Mouse (Mus musculus) forebrain, embryonic 14.5 days (tissue): ENCODE results near the gene Sirt4. TPM values are rescaled to one million over a fixed set of nuclear protein-coding genes. Genes with fewer than 3 reads are reported as not detected.
"Not testable (repeated sequence)": the region's sequence is repeated elsewhere in the genome, so short reads cannot be mapped to it uniquely, and the experiment has no call there.

Source experiments
- ATAC-seq: fragments of 200-750 bp; cut with Nextera tagmentation; 2 replicates; pipeline ENCODE4 v1.8.0; 2017; ENCODE audit warnings: mild to moderate bottlenecking, moderate library complexity
- DNase-seq: peaks from one replicate; pipeline ENCODE4 v3.0.0-alpha.2; 2015; ENCODE audit warnings: low spot score
- H3K27ac ChIP-seq: fragments of 300-500 bp; sonication (generic); 2 replicates; pipeline ENCODE4 v1.5.1; 2014; ENCODE audit warnings: low read depth, mild to moderate bottlenecking, control low read depth, low read length, moderate library complexity
- H3K27me3 ChIP-seq: fragments of 300-500 bp; sonication (generic); replicated peaks from 2 replicates; pipeline ENCODE4 v1.6.1; 2014; ENCODE audit warnings: low read length, control low read depth, mixed read lengths; ENCODE audit not compliant: control insufficient read depth, insufficient read depth
- H3K36me3 ChIP-seq: fragments of 300-500 bp; sonication (generic); 2 replicates; pipeline ENCODE4 v1.6.1; 2014; ENCODE audit warnings: low read length, control low read depth; ENCODE audit not compliant: control insufficient read depth, insufficient read depth
- H3K4me1 ChIP-seq: fragments of 300-500 bp; sonication (generic); 2 replicates; pipeline ENCODE4 v1.6.1; 2014; ENCODE audit warnings: antibody characterized with exemption, low read length, control low read depth; ENCODE audit not compliant: control insufficient read depth, insufficient read depth
- H3K4me2 ChIP-seq: fragments of 300-500 bp; sonication (generic); 2 replicates; pipeline ENCODE4 v1.6.1; 2014; ENCODE audit warnings: mild to moderate bottlenecking, control low read depth, low read length
- H3K4me3 ChIP-seq: fragments of 300-500 bp; sonication (generic); 2 replicates; pipeline ENCODE4 v1.5.1; 2014; ENCODE audit warnings: low read depth, low read length, control low read depth
- H3K9ac ChIP-seq: fragments of 300-500 bp; sonication (generic); 2 replicates; pipeline ENCODE4 v1.6.1; 2014; ENCODE audit warnings: mild to moderate bottlenecking, low read length, control low read depth, moderate library complexity
- H3K9me3 ChIP-seq: fragments of 300-500 bp; sonication (generic); replicated peaks from 2 replicates; pipeline ENCODE4 v1.6.1; 2016; ENCODE audit warnings: low read length, control low read depth, mixed read lengths; ENCODE audit not compliant: control insufficient read depth
- WGBS: fragments of 180-500 bp; shearing (Covaris S2); extraction: QIAGEN DNeasy Blood & Tissue Kit; methylation state at CpG from one replicate; pipeline ENCODE4 v1.1.7; 2014; 5-methylcytosine and 5-hydroxymethylcytosine counted together
- polyA plus RNA-seq: library from polyadenylated mRNA; unstranded; fragments of >200 nt; fragmentation: Nextera tagmentation; extraction: Ambion mirVana; gene quantifications from 2 replicates; pipeline ENCODE4 v1.2.1, GENCODE M21; 2014

The Sirt4 gene
- polyA plus RNA-seq, 1 experiment from 2014 or later, result 19.5 TPM

- Histone ChIP-seq H3K9me3 (no peaks in the 10 kb centered on the region), H3K4me2 (no peak overlapping the region), H3K9ac (no peak overlapping the region), H3K4me1 (no peaks in the 10 kb centered on the region; the same call in 1 of the 2 replicates), H3K27me3 (no peaks in the 10 kb centered on the region), H3K4me3 (no peak overlapping the region), H3K36me3 (no peaks in the 10 kb centered on the region), H3K27ac (no peak overlapping the region)
- WGBS, result 91% methylated on average over 4 of the region's 4 CpGs
- ATAC-seq (no peak), DNase-seq (no peak)
Measured at GRCm38 (mm10) chr5:115525416-115525815, 40.9 kb upstream of the Sirt4 start.

DNA sequence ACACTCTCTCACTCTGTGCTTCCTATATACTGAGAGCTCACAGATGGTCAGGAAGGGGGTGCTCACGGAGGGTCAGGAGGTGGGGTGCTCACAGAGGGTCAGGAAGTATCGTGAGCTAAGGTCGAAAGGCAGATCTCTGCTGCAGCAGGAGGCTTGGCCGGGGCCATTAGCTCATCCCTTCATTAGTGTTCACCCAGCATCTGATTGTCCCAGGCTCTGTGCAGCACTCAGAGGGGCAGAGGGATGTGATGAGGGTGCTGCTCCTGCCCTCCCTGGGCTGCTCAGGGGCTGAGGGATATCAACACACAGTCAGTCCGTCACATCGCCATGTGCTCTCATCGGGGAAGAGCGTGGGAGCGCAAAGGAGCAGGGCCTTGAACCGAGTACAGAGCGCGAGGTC lies 39.9 kb upstream of the Sirt4 start:
- DNase-seq (no peak), ATAC-seq (no peak)
- Histone ChIP-seq H3K4me2 (no peak overlapping the region), H3K4me1 (no peaks in the 10 kb centered on the region; the same call in 1 of the 2 replicates), H3K9me3 (no peaks in the 10 kb centered on the region), H3K36me3 (no peaks in the 10 kb centered on the region), H3K9ac (no peak overlapping the region), H3K27me3 (no peaks in the 10 kb centered on the region), H3K4me3 (no peak overlapping the region), H3K27ac (no peak overlapping the region)
- WGBS, result 57% methylated on average over 12 of the region's 12 CpGs

- H3K27me3 ChIP-seq, result no peaks in the 10 kb centered on the region
- no peak overlapping the region for H3K27ac ChIP-seq
- no peak overlapping the region for H3K4me3 ChIP-seq
- H3K36me3 ChIP-seq, result no peaks in the 10 kb centered on the region
- no peak overlapping the region for H3K9ac ChIP-seq
- no peaks in the 10 kb centered on the region; the same call in 1 of the 2 replicates for H3K4me1 ChIP-seq
- WGBS, result 9% methylated on average over 15 of the region's 15 CpGs
- ATAC-seq (no peak), DNase-seq (no peak)
- H3K9me3 ChIP-seq, result no peaks in the 10 kb centered on the region
- no peak overlapping the region for H3K4me2 ChIP-seq
Measured at GRCm38 (mm10) chr5:115523971-115524370, 39.4 kb upstream of the Sirt4 start.

DNA sequence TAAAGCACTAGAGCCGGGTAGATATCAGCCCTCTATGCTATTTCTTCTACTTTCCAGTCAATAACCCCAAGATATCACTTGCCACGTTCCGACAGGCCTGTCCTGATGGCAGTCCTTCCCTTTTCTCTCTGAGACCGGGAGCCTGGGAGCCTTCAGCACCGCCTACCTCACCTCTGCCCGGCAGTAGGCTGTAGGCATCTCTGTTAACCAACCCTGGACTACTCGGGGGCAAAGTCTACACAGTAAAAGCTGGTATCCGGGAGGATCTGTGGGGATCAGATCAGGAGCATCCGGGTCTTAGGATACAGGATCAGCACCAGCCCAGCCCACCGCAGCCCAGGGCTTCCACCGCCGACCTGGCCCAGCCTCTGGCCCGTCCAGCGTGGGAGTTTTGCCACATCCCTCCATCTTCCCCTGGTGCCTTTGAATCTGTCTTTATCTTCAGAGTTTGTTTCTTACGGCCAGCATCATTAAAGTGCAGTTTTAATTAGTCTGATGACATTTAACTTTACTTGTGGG lies 38.5 kb upstream of the Sirt4 start:
- Histone ChIP-seq H3K36me3 (no peaks in the 10 kb centered on the region), H3K4me1 (no peaks in the 10 kb centered on the region; the same call in 1 of the 2 replicates), H3K4me3 (no peak overlapping the region), H3K27ac (no peak overlapping the region), H3K4me2 (no peak overlapping the region), H3K27me3 (no peaks in the 10 kb centered on the region), H3K9ac (no peak overlapping the region), H3K9me3 (no peaks in the 10 kb centered on the region)
- 75% methylated on average over 15 of the region's 15 CpGs for WGBS
- DNase-seq, result no peak
- ATAC-seq, result no peak

DNA sequence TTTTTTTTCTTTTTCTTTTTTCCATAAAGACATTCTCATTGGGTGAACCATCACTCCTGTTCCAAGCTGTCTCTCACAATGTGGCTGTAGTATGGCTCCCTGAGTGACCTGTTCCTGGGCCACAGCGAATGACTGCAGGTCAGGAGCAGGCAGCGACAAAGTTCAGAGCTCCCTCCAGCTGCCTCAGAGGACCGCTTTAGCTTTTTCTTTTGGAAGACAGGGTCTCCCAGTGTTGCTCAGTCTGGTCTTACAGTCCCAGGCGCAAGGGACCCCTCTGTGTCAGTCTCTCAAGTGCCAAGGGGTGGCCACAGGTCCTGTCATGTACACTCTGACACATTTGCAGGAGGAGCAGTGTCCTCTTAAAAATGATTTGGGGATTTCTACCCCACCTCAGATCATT lies 38.0 kb upstream of the Sirt4 start:
- H3K9me3 ChIP-seq, result no peaks in the 10 kb centered on the region
- whole genome bisulfite sequencing, result 88% methylated on average over 4 of the region's 4 CpGs
- ATAC-seq (no peak), DNase-seq (no peak)
- no peak overlapping the region for H3K4me3 ChIP-seq
- H3K36me3 ChIP-seq, result no peaks in the 10 kb centered on the region
- H3K27ac ChIP-seq, result no peak overlapping the region
- H3K27me3 ChIP-seq, result no peaks in the 10 kb centered on the region
- no peak overlapping the region for H3K4me2 ChIP-seq
- no peaks in the 10 kb centered on the region; the same call in 1 of the 2 replicates for H3K4me1 ChIP-seq
- no peak overlapping the region for H3K9ac ChIP-seq

GRCm38 (mm10) chr5:115521553-115522461 lies 37.3 kb upstream of the Sirt4 start:
- Histone ChIP-seq H3K36me3 (no peaks in the 10 kb centered on the region), H3K4me2 (no peak overlapping the region), H3K9me3 (no peaks in the 10 kb centered on the region), H3K4me3 (no peak overlapping the region), H3K9ac (no peak overlapping the region), H3K27ac (peak overlapping the region; percentile 33; the same call in 1 of the 2 replicates), H3K4me1 (no peaks in the 10 kb centered on the region; the same call in 1 of the 2 replicates), H3K27me3 (no peaks in the 10 kb centered on the region)
- 83% methylated on average over 21 of the region's 21 CpGs for WGBS
- DNase-seq, result no peak
- no peak for ATAC-seq

DNA sequence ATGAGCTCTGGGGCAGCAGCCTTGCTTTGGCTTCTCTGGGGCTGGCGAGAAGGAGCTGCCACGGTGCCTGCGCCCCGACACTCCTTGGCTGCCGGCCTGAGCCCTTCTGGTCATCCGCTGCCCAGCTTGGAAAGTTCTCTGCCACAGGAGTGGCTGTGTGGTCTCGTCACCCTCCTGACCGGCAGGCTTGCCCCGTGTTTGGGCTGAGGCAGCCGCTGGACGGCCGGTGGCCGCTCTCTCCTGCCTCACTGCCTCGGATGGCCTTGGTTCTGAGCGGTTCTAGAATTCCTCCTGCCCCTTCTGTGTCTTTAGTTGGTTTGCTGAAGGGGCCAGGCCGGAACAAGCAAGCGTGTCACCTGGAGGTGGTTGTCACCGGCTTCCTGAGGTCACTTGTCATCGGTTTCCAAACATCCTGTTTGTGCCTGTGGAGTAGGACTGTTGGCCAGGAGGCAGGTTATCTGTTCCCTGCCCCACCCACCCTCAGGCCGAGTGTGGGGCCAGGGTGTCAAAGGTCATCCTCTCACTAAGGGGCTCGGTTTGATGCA lies 35.9 kb upstream of the Sirt4 start:
- Histone ChIP-seq H3K4me3 (no peak overlapping the region), H3K27ac (no peak overlapping the region), H3K4me1 (no peaks in the 10 kb centered on the region; the same call in 1 of the 2 replicates), H3K36me3 (no peaks in the 10 kb centered on the region), H3K4me2 (no peak overlapping the region), H3K9ac (no peak overlapping the region), H3K9me3 (no peaks in the 10 kb centered on the region), H3K27me3 (no peaks in the 10 kb centered on the region)
- 86% methylated on average over 21 of the region's 21 CpGs for WGBS
- DNase-seq (no peak), ATAC-seq (no peak)

GRCm38 (mm10) chr5:115518214-115518613 lies 33.7 kb upstream of the Sirt4 start:
- not testable (repeated sequence) for H3K27me3 ChIP-seq, H3K27ac ChIP-seq, ATAC-seq, H3K36me3 ChIP-seq, DNase-seq, H3K9me3 ChIP-seq, H3K4me2 ChIP-seq, H3K4me3 ChIP-seq, H3K9ac ChIP-seq, H3K4me1 ChIP-seq
- WGBS, result 94% methylated on average over 8 of the region's 8 CpGs

GRCm38 (mm10) chr5:115517501-115517900 lies 33.0 kb upstream of the Sirt4 start:
- no peak overlapping the region for H3K4me3 ChIP-seq
- no peak overlapping the region for H3K4me2 ChIP-seq
- H3K27ac ChIP-seq, result no peak overlapping the region
- no peaks in the 10 kb centered on the region for H3K9me3 ChIP-seq
- peaks cover 9% of the 10 kb centered on the region for H3K4me1 ChIP-seq
- no peak for ATAC-seq
- 94% methylated on average over 9 of the region's 9 CpGs for WGBS
- no peak overlapping the region for H3K9ac ChIP-seq
- H3K27me3 ChIP-seq, result no peaks in the 10 kb centered on the region
- H3K36me3 ChIP-seq, result no peaks in the 10 kb centered on the region
- DNase-seq, result no peak
